ENCODE assay signal across 10 mouse cellular contexts in genomic region chr6:143437367-143438271, GRCm38 (mm10).
A peak's percentile ranks its signal among the peaks of the same experiment; 100 is the strongest.
DNase-seq lines count a peak whose midpoint lies in the region; ATAC-seq and TF ChIP-seq lines count a peak whose summit lies in the region.
"Had no signal": no experiment of that assay in that cellular context is flagged by ENCODE, and none has a peak within 500 bp of the region (broad histone marks: within the 10 kb centered on the region; RNA-seq: fewer than 3 reads in every experiment).

No protein-coding gene starts in this region.

- no peak overlapping the region for H3K27ac ChIP-seq in heart, embryonic 10.5 days
- H3K27ac ChIP-seq in embryonic facial prominence, embryonic 14.5 days (replicated peaks; ENCODE audit: low read depth, low read length), result no peak overlapping the region
- peak overlapping the region; percentile 32; the same call in 1 of the 2 replicates for H3K27ac ChIP-seq in hindbrain, postnatal 0 days
- no peak overlapping the region for H3K27ac ChIP-seq in neural tube, embryonic 12.5 days
- H3K27ac ChIP-seq: layer of hippocampus, adult 2 months; liver, embryonic 13.5 days had no signal

- 85% methylated on average over 32 of the region's 32 CpGs for WGBS in heart, embryonic 10.5 days
- WGBS in embryonic facial prominence, embryonic 14.5 days, result 41% methylated on average over 32 of the region's 32 CpGs
- WGBS in hindbrain, postnatal 0 days, result 38% methylated on average over 32 of the region's 32 CpGs
- 78% methylated on average over 32 of the region's 32 CpGs for WGBS in neural tube, embryonic 12.5 days

- H3K9me3 ChIP-seq in heart, embryonic 10.5 days, result no peaks in the 10 kb centered on the region
- no peaks in the 10 kb centered on the region for H3K9me3 ChIP-seq in embryonic facial prominence, embryonic 14.5 days (ENCODE audit: control insufficient read depth, low read length)
- H3K9me3 ChIP-seq in hindbrain, postnatal 0 days (ENCODE audit: low read length), result no peaks in the 10 kb centered on the region
- H3K9me3 ChIP-seq in neural tube, embryonic 12.5 days, result no peaks in the 10 kb centered on the region
- H3K9me3 ChIP-seq: liver, embryonic 13.5 days had no signal

- ATAC-seq in embryonic facial prominence, embryonic 14.5 days (ENCODE audit: low read depth), result peak; percentile 50; the same call in 1 of the 2 replicates
- peak; percentile 55 for ATAC-seq in hindbrain, postnatal 0 days
- ATAC-seq in neural tube, embryonic 12.5 days (ENCODE audit: low FRiP score, low read depth), result no peak

- H3K4me2 ChIP-seq in embryonic facial prominence, embryonic 14.5 days (ENCODE audit: low read depth, low read length), result peak overlapping the region; percentile 35
- H3K4me2 ChIP-seq in hindbrain, postnatal 0 days (ENCODE audit: low read depth, low read length), result peak overlapping the region; percentile 44
- H3K4me2 ChIP-seq in neural tube, embryonic 12.5 days (replicated peaks), result peak overlapping the region; percentile 31; the same call in 1 of the 2 replicates
- H3K4me2 ChIP-seq: liver, embryonic 13.5 days had no signal

- no peak overlapping the region for H3K4me3 ChIP-seq in heart, embryonic 10.5 days
- H3K4me3 ChIP-seq in embryonic facial prominence, embryonic 14.5 days (ENCODE audit: low read depth, low read length), result peak overlapping the region; percentile 5; the same call in 1 of the 2 replicates
- no peak overlapping the region; the same call in 1 of the 2 replicates for H3K4me3 ChIP-seq in hindbrain, postnatal 0 days (ENCODE audit: low read length)
- no peak overlapping the region for H3K4me3 ChIP-seq in neural tube, embryonic 12.5 days
- H3K4me3 ChIP-seq: layer of hippocampus, adult 2 months; liver, embryonic 13.5 days had no signal

- no peaks in the 10 kb centered on the region for H3K36me3 ChIP-seq in heart, embryonic 10.5 days
- no peaks in the 10 kb centered on the region for H3K36me3 ChIP-seq in embryonic facial prominence, embryonic 14.5 days (ENCODE audit: control insufficient read depth, insufficient read depth, low read length)
- no peaks in the 10 kb centered on the region for H3K36me3 ChIP-seq in hindbrain, postnatal 0 days (ENCODE audit: insufficient read depth, low read length)
- H3K36me3 ChIP-seq in neural tube, embryonic 12.5 days, result no peaks in the 10 kb centered on the region
- H3K36me3 ChIP-seq: liver, embryonic 13.5 days had no signal

- intact Hi-C loops in heart, postnatal 14 days (cut with DNase I), result no loop called here

- peak; percentile 57 for DNase-seq in heart, embryonic 10.5 days (ENCODE audit: low spot score)
- DNase-seq in heart, postnatal 14 days, result no peak
- peak; percentile 74 for DNase-seq in embryonic facial prominence, embryonic 14.5 days (ENCODE audit: low spot score)
- DNase-seq in hindbrain, postnatal 0 days (ENCODE audit: low spot score), result peak; percentile 54
- DNase-seq in thymus, postnatal 25 days, result no peak
- no peak for DNase-seq in layer of hippocampus, adult 9-10 months (ENCODE audit: low spot score)
- DNase-seq: liver, embryonic 13.5 days had no signal

- no peaks in the 10 kb centered on the region for H3K4me1 ChIP-seq in heart, embryonic 10.5 days
- peaks cover 10% of the 10 kb centered on the region for H3K4me1 ChIP-seq in embryonic facial prominence, embryonic 14.5 days (ENCODE audit: control insufficient read depth, insufficient read depth, low read length)
- 0 out of 2 replicates have a peak, but pooled peaks cover 3% of the 10 kb centered on the region for H3K4me1 ChIP-seq in hindbrain, postnatal 0 days (ENCODE audit: insufficient read depth, low read length)
- peaks cover 7% of the 10 kb centered on the region; the same call in 1 of the 2 replicates for H3K4me1 ChIP-seq in neural tube, embryonic 12.5 days
- H3K4me1 ChIP-seq: liver, embryonic 13.5 days had no signal

- H3K27me3 ChIP-seq in heart, embryonic 10.5 days (ENCODE audit: insufficient read depth, poor library complexity, severe bottlenecking), result no peaks in the 10 kb centered on the region
- peaks cover 52% of the 10 kb centered on the region for H3K27me3 ChIP-seq in embryonic facial prominence, embryonic 14.5 days (replicated peaks; ENCODE audit: control insufficient read depth, insufficient read depth, low read length)
- no peaks in the 10 kb centered on the region for H3K27me3 ChIP-seq in hindbrain, postnatal 0 days (ENCODE audit: insufficient read depth, low read length)
- H3K27me3 ChIP-seq in neural tube, embryonic 12.5 days (replicated peaks), result no peaks in the 10 kb centered on the region
- H3K27me3 ChIP-seq: CH12.LX; liver, embryonic 13.5 days had no signal

- peak overlapping the region; percentile 25; the same call in 1 of the 2 replicates for H3K9ac ChIP-seq in embryonic facial prominence, embryonic 14.5 days (ENCODE audit: low read depth, low read length)
- H3K9ac ChIP-seq in hindbrain, postnatal 0 days (replicated peaks; ENCODE audit: low read length), result no peak overlapping the region
- no peak overlapping the region for H3K9ac ChIP-seq in neural tube, embryonic 12.5 days
- H3K9ac ChIP-seq: liver, embryonic 13.5 days had no signal

- no peak for TF ChIP-seq CTCF in hindbrain, postnatal 0 days (IDR thresholded peaks at IDR 0.05; ENCODE audit: low read depth)

Comparison
In these comparisons a context has a peak if more than half of its experiments do, and no peak if none do; other contexts are left out.
1. DNase-seq: peak in heart, embryonic 10.5 days (single experiment), embryonic facial prominence, embryonic 14.5 days (single experiment) and hindbrain, postnatal 0 days (single experiment); none in heart, postnatal 14 days (0 of 2), thymus, postnatal 25 days (single experiment) and layer of hippocampus, adult 9-10 months (single experiment).
2. Peak in every context shown above with its lines, with median percentiles within 50 percentile points of each other: H3K4me2 ChIP-seq.